Mouse (Mus musculus): Measurements from ENCODE around the gene Trim24.
"Not testable (repeated sequence)": the region's sequence is repeated elsewhere in the genome, so short reads cannot be mapped to it uniquely, and the experiment has no call there.

Gene Trim24

GRCm38 (mm10) chr6:37870245-37871136 is at the start of gene Trim24:
Gene Trim24 (plus strand): TSS chr6:37870811.
- peak; percentile 92 to 94 for DNase-seq (ENCODE audit: low spot score in 2 of 2)

GRCm38 (mm10) chr6:37821531-37822051 is 49.0 kb upstream of the Trim24 start:
- no peak for DNase-seq (ENCODE audit: low spot score in 2 of 2)

DNA sequence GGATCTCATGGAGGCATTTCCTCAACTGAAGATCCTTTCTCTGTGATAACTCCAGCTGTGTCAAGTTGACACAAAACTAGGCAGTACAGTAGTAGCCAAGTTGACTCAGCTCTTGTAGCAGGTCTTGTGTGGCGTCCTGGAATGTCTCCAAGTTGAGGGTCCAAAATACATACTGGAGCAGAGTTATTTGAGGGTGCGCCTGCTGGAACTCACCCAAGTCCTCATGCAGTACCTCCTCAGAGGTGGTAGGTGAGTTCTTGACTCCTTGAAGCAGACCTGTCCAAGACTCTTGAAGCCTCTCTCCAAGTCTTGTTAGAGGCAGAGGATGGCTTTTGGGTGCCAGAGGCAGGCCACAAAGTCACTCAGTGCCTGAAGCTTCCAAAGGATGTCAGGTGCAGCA is 48.2 kb upstream of the Trim24 start:
- no peak for DNase-seq (ENCODE audit: low spot score in 2 of 2)

DNA sequence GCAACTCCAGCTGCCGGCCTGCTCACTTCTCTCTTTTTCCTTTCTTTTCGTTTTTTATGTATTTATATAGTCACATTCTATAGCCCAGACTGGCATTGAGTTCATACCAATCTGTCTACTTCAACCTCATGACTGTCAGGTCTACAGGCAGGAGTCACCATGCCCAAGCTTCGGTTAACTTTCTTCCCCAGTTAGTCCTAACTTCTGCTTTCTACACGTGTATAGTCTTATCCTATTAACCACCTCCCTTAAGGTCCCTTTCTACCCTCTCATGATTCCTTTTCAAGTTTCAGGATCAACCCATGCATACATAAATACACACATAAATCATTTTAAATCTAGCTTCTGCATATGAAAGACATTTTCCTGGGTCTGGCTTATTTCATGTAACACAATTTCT is 46.9 kb upstream of the Trim24 start:
- no peak for DNase-seq (ENCODE audit: low spot score in 2 of 2)

DNA sequence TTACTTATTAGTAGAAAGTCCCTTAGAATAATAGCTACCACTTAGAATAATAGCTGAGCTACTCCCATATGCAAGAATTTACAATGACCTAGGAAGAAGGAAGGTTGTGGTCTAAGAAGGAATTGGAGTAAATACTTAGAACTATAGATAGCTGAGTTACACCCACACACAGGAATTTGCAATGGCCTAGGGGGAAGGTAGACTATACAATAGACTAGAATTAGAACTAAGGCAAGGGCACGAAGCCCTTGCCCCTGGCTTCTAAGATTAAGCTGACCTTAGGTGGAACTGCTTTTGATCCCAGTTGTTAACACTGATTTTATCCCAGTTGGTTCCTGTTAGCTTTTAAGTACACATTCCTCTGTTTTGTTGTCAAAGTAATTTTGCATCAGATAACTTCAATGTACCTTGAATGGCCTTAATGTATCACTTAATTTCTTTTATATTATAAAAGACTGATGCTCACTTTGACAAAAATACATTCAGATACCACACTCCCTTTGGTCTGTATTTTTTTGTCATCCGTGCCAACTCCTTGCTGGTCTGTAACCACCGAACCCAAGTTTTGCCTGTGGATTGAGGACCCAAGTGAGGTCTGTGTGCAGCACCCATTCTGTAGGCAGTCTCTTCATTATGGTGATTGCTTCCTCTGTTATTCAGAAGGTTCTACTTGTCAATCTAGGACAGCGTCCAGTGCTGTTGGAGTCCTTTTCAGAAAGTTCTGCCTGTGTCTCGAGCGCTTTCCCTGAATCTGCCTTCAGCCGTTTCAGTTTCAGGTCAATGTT is 45.1 kb upstream of the Trim24 start:
- DNase-seq (ENCODE audit: low spot score in 2 of 2): not testable (repeated sequence)

GRCm38 (mm10) chr6:37828955-37829354 is 41.7 kb upstream of the Trim24 start:
- no peak for DNase-seq (ENCODE audit: low spot score in 2 of 2)

GRCm38 (mm10) chr6:37829631-37830030 is 41.0 kb upstream of the Trim24 start:
- no peak for DNase-seq (ENCODE audit: low spot score in 2 of 2)

DNA sequence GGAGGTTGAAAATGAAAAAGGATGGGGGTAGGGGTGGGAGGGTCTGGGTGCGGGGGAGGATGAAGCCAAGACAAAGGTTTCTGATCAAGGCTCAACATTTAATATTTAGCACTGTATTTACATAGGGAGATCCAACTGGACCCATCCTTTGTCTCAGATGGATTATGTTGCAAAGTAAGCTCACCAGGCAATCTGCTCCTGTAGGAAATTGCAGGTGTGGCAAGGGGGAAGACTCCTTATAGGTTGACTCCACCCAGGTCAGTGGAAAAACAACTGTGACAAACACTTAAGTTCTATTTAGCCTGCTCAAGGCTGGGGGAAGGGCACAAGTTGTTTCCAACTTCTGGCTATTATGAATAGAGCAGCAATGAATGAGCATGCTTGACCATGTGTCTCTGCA is 36.9 kb upstream of the Trim24 start:
- DNase-seq (ENCODE audit: low spot score in 2 of 2): no peak

DNA sequence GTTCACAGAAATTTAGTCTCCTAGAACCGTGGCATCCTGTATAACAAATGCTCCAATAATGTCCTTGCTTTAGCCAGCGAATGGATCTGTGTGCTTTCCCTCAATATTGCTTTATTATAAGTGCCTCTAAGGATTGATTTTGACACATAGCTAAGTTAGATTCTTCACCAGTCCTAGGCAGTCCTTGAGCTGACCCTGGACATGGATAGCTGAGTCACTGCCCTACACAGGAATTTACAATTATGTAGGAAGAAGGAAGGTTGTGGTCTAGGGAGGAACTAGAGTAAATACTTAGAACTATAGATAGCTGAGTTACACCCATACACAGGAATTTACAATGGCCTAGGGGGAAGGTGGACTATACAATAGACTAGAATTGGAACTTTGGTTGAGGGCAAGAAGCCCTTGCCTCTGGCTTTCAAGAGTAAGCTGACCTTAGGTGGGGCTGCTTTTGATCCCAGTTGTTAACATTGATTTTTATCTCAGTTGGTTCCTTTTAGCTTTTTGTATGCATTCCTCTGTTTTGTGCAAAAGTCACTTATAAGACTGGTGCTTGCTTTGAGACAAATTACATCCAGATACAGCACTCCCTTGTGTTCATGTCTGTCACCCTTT is 33.6 kb upstream of the Trim24 start:
- DNase-seq (ENCODE audit: low spot score in 2 of 2): not testable (repeated sequence)

- no peak for DNase-seq (ENCODE audit: low spot score in 2 of 2)
Measured at GRCm38 (mm10) chr6:37842779-37843605, 27.6 kb upstream of the Trim24 start.

GRCm38 (mm10) chr6:37843647-37844273 is 26.9 kb upstream of the Trim24 start:
- no peak for DNase-seq (ENCODE audit: low spot score in 2 of 2)

GRCm38 (mm10) chr6:37844947-37845346 is 25.7 kb upstream of the Trim24 start:
- not testable (repeated sequence) for DNase-seq (ENCODE audit: low spot score in 2 of 2)

DNA sequence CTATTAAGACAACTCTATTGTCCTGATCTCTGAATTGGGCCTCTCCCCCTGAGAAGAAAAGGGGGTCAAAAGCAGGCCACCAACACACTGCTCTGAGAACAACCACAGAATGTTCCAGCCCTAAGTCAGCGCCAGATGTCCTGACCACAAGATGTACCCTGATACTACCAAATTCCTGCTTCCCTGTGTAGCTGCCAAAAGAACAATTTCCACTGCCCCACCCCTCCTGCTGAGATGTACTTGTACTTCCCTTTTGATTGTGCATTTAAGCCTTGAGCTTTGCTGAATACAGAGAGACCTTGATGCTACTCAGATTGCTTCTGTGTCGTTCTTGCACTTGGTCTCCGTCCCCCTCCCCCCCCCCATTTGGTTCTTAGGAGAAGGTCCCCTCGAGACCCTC is 23.1 kb upstream of the Trim24 start:
- not testable (repeated sequence) for DNase-seq (ENCODE audit: low spot score in 2 of 2)

DNA sequence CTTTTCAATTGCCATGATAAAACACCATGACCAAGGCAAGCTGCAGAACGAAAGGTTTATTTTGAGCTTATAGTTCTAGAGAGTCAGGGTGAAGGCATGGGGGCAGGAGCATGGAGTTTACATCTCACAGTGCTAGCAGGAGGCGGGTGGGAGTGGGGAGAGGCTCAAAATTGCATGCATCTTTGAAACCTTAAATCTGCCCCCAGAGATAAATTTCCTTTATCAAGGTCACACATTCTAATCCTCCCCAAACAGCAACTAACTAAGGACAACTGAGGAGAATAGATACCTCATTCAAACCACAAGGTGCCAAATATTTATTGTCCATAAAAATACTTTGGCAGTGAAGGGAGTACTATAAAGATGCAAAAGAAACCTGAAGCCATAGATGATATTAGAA is 19.3 kb upstream of the Trim24 start:
- DNase-seq (ENCODE audit: low spot score in 2 of 2): no peak

DNA sequence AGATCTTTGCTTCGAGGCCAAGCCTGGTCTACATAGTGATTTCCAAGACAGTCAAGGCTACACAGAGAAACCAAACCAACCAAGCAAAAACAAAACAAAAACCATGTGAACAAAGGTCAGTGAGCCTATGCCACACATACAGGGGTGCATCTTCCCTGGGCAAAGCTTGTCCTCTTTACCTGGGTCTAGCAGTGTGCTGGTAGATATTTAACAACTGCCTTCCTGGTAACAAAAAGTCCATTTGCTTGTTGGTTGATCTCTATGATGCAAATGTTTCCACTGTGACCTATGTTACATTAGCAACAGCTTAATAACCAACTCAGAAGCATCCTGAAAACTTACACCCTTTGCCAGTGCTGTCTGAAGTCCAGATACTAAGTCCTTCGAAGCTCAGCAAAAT is 17.3 kb upstream of the Trim24 start:
- no peak for DNase-seq (ENCODE audit: low spot score in 2 of 2)

- no peak for DNase-seq (ENCODE audit: low spot score in 2 of 2)
Measured at GRCm38 (mm10) chr6:37855384-37855783, 15.2 kb upstream of the Trim24 start.

GRCm38 (mm10) chr6:37856300-37856699 is 14.3 kb upstream of the Trim24 start:
- not testable (repeated sequence) for DNase-seq (ENCODE audit: low spot score in 2 of 2)

DNA sequence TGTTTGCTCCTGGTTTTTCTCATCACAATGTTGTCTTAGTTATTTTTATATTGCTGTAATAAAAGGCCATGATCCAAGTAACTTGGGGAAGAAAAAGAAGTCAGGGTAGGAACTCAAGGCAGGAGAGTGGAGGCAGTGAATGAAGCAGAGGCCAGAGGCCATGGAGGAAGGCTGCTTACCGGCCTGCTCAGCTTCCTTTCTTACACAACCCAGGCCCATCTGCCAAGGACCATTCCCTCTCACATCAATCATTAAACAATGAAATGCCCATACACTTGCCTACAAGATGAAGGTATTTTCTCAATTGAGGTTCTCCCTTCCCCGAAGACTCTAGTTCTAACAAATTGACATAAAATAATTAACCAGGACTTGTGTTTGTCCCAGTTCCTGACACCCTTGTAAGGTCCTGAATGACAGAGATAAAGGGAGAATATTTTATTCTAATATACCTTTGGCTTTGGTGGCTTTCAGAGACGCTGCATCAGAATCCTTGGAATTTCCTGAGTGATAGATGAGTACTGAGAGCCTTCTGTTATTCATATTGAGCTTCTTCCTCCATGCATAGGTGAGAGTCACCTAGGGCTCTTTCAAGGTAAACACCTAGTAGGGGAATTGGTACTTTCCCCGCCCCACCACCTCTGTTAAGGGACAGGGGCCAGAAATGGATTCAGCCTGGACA is 13.3 kb upstream of the Trim24 start:
- no peak for DNase-seq (ENCODE audit: low spot score in 2 of 2)

GRCm38 (mm10) chr6:37858126-37858525 is 12.5 kb upstream of the Trim24 start:
- no peak for DNase-seq (ENCODE audit: low spot score in 2 of 2)

- no peak for DNase-seq (ENCODE audit: low spot score in 2 of 2)
Measured at GRCm38 (mm10) chr6:37862893-37863292, 7.7 kb upstream of the Trim24 start.
